Mouse (Mus musculus) erythroblast, adult 5-6 weeks (primary cell): ENCODE results near the gene Pigu. TPM values are rescaled to one million over a fixed set of nuclear protein-coding genes. Genes with fewer than 3 reads are reported as not detected.
A peak's percentile ranks its signal among the peaks of the same experiment; 100 is the strongest.

Experiments
- ATAC-seq: replicated peaks from 2 replicates; pipeline ENCODE4 v1.8.0; 2016; ENCODE audit warnings: moderate number of reproducible peaks, mild to moderate bottlenecking, moderate TSS enrichment, inconsistent platforms; ENCODE audit not compliant: poor library complexity, low FRiP score, severe bottlenecking
- total RNA-seq, 2 experiments: library from RNA; stranded (forward) in 1 of 2; stranded (reverse) in 1 of 2; fragments of 150-400 nt in 1 of 2; fragments of 200-764, 138-1000 nt in 1 of 2; gene quantifications; 2 replicates each; pipeline versions ENCODE4 v1.2.3 to v1.2.4; 2015 to 2017; ENCODE audit warnings: low replicate concordance in 2 of 2

The Pigu gene
- total RNA-seq, 2 experiments from 2014 or later: 5.6 to 9.4 TPM

DNA sequence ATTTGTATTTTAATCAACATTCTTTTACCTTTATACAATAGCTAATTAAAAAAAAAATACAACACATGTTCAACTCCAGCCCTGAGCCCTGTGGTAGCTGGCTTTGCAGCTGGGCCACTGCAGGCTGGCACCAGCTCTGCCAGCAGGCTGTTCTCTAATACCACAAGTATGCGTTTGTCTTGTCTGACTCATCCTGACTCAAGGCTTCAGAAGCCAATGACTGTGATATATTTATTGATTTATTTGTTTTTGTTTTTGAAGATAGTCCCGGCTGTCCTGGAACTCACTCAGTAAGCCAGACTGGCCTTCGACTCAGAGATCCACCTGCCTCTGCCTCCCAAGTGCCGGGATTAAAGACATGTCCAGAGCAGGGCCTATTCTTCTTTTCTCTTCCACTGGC, 63.3 kb downstream of the Pigu start:
- ATAC-seq: no peak

DNA sequence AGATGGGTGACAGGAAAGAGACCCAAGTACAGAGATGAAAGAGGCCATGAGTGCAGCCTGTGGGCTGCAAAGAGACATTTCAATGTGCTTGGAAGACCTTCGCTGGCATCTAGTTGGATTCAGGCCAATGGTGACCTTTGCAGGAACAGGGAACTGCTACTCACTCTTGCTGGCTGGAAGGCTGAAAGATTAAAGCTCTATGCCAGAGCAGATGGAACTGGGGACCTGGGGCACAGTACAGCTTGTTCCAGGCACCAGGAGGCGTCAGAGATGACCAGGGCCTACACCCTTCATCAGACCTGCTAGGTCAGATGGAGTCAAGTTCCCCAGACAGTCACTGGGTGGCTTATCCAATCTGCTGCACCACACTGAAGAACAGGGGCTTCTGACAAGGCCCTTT, 63.8 kb downstream of the Pigu start:
- no peak for ATAC-seq

- no peak for ATAC-seq
Measured at GRCm38 (mm10) chr2:155290066-155290465, 67.2 kb downstream of the Pigu start.

DNA sequence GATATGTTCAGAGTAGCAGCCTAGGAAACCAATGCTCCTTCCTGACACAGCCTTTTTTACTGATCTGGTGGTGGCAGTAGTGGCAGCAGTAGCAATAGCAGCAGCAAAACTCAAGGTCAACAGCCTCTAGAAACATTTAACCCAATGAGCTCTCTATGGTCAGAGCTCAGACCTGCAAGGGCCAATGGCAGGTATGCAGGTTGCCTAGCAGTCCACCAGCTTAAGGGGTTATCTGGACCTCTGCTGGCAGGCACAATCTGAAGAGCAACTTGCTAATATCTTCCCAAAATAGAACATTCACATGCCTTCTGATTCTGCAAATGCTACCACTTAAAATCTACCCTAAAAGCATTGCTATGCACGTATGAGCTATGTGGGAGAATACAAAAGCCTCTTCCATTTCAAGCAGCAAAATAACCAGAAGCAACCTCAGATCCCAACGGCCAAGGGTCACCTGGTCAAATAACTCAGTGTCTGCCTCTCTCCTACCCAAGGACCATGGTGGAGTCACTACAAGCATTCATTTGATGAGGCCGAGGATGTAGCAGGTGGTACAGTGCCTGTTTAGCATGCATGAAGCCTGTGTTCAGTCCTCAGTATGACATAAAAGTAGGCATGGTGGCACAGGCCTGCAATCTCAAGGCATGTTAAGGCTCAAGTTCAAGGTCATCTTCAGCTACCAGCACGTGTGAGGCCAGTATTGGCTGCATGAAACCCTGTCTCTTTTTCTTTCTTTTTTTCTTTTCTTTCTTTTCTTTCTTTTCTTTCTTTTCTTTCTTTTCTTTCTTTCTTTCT, 69.6 kb downstream of the Pigu start:
- ATAC-seq: no peak

DNA sequence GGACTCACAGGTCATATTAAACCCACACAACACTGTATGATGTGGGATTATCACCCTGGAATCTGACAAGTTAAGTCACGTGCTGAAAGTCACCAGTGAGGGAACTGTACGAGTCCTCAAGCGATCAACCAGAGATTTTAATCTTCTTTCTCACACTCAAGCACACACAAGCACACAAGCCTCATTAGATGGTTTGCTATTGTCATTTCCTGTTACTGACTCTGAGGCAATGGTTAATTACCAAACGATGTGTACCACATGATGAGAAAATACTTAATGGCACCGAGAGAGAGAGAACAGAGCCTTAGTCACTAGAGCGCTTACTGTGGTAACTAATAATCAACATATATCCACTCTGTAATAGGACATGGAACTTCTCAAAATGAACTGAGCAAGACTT, 71.5 kb downstream of the Pigu start:
- ATAC-seq: no peak

DNA sequence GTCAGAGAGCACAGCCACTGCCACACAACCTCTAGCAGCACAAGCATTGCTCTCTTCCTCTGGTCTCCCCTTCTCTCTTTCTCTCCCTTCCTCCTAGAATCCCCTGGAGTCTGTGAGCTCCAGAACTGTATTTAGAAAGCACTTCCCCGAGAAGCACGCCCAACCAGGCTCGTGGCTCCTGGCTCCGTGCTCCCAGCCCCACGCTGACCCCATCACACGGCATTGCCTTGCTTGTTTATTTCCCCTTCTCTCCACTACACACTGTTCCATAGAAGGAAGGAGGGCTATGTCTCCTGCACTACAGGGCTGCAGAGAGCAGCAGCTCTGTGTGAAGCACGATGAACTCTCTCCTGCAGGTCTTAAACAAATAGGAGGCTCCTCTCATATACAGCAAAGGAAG, 72.6 kb downstream of the Pigu start:
- no peak for ATAC-seq

GRCm38 (mm10) chr2:155283793-155284192, 73.4 kb downstream of the Pigu start:
- no peak for ATAC-seq

DNA sequence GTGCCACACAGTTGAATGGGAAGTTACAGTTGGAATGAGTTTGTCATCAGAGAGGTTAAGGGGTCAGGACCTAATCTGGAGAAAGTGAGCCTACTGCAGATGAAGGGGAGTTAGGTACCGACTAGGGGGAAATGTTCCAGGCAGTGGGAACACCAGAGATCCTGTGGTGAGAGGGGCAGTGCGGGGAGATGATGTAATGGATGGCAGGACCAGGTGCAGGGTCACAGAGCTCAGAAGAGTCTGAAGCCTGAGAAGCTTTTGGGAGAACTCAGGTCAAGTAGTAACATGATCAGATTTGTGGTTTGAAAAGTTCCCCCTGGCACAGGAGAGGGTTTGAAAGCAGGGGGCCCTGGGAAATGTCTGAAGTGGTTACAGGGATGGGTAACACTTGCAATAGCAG, 77.1 kb downstream of the Pigu start:
- no peak for ATAC-seq

DNA sequence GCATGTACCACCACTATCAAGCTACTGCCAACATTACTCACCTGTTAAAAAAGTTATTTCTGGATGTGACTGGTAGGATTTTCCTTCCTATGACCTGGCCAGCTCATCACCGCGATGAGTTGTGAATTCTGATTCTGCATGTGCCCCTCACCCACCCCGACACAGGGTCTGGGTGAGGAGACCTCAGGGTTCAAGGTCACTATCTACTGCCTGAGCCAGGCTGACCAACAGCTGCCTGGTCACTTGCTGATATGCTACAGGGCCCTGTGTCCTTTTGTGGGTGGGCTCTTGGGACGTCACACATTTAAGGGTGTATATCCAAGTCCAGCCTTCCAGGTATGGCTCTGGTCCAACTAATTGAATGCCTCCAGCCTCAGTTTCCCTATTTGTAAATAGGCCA, 78.1 kb downstream of the Pigu start:
- no peak for ATAC-seq

DNA sequence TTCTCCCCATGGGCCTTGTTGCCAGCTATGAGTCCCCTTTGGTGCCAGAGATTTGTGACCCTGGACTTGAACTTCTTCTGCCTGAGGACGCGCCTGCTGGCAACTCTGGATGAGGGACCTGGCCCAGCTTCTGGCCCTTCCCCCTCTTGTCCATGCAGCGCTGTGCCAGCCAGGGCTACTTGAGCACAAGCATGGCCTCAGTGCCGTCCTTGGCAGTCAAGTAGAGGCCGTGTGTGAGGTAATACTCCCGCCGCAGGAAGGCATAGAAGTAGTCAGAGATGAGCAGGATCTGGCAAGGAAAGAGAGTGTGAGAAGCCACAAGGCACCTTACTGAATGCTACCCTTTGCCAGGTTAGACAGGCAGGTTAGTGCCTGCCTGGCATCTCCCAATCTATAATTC, 78.9 kb downstream of the Pigu start:
- no peak for ATAC-seq

DNA sequence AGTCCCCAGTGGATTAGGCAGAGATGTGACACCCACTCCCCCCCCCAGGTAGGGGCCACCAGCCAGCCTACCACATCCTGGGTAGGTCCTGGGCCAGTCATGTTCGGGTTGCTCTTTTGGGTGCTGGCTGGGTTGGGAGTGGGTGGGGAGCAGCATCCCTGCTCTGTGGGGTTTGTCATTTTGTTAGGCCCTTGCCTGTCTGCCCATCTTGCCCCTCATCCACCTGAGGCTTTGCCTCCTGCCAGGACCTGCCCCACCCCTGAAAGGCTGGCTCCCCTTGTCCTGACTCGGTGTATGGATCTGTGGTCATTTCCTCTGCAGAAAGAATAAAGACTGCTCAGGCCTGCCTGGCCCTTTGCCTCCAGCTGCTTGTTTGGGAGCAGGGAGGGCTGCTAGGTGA, 79.5 kb downstream of the Pigu start:
- no peak for ATAC-seq

GRCm38 (mm10) chr2:155276621-155277175, 80.5 kb downstream of the Pigu start:
- ATAC-seq: peak; percentile 60

DNA sequence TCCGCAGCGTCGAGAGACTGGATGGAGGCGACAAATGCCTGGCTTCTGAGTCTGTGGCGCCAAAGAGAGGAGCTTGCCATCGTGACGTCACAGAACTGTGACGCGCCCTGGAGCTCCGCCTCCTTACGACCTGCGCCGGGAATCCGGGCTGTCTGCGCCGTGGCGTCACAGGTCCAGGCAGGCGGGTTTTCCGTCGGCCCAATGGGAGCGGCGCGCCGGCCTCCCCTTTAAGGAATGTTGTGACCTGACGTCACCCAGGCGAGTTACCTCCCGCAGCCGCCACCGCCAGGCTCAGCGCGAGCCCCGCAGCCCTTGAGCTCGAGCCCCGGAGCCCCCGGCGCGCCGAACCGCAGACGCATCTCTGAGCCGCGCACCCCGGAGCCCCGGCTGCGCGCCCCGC, 81.0 kb downstream of the Pigu start, which contains the start of gene Map1lc3a:
TSS of gene Map1lc3a (plus strand) at position 103 of the 400 bp plus-strand sequence.
- ATAC-seq: peak; percentile 73

DNA sequence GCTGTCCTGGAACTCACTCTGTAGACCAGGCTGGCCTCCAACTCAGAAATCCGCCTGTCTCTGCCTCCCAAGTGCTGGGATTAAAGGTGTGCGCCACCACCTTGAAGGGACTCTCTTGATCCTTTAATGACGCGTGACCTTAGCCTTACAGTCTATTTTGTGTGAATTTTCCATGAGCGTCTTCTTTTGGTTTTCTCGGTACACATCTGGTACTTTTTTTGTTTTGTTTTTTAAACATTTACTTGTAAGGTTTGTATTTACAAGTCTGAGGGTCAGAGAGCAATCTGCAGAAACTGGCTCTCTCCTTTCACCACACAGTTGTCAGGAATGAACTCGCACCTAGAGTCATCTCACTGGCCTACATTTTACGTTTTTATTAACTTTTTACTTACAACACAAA, 83.6 kb downstream of the Pigu start:
- ATAC-seq: no peak

DNA sequence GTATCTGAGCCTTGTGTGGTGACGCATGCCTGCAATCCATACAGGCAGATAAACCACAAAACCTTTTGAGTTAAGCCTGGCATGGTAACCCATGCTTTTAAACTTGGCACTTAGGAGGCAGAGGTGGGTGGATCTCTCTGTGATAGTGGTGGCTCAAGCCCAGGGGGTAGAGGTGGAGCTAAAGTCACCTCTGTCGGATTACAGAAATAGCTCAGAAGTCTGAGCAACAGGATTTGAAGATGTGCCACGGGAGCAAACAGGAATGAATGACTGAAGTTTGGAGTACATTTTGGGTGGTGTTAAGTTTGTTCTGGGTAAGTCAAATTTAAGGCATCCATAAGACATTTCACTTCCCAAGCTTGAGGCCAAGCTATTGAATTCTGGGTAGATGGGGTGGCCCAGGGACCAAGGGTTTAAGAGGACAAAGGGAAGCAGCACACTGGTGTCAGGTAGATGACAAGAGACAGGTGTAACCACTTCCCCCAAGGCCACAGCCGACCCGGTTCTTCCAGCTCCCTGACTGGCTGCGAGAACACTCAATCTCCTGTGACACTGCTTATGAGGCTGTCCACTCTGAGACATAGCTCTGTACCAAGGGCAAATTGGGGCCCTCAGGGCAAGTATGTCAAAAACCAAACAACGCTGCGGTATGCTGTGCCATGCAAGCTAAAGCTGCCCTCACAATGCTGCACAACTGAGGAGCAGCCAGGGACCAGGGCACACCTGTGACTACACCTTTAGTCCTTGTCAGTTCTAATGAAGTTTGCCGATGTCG, 84.6 kb downstream of the Pigu start:
- no peak for ATAC-seq

DNA sequence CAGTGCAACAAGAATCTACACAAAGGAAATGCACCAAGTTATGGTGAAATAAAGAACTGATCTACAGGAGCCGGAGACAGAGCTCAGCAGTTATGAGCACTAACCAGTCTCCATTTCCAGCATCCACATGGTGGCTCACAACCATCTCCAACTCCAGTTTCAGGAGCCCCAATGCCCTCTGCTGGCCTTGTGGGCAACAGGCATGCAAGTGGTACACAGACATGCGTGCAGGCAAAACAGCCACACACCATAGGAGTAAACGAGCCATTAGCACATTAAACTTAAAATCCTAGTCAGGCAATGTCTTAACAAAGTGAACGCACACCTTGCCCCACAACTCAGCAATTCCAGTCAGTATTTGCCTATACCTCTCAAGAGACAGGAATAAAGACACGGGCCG, 85.3 kb downstream of the Pigu start:
- no peak for ATAC-seq

DNA sequence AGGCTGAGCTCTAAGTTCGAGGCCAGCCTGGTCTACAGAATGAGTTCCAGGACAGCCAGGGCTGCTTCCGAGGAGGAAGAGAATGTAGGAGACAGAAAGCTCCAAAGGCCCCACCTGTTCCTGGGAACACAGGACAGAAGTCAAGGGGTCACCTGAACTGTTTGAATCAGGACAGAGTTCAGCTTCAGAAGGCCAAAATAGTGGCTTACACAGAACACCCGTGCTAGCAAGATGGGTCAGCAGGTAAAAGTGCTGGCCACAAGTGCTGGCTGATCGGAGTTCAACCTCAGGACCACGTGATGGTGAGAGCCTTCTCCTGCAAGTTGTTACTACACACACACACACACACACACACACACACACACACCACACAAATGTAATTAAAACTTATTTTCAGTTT, 90.3 kb downstream of the Pigu start:
- no peak for ATAC-seq

DNA sequence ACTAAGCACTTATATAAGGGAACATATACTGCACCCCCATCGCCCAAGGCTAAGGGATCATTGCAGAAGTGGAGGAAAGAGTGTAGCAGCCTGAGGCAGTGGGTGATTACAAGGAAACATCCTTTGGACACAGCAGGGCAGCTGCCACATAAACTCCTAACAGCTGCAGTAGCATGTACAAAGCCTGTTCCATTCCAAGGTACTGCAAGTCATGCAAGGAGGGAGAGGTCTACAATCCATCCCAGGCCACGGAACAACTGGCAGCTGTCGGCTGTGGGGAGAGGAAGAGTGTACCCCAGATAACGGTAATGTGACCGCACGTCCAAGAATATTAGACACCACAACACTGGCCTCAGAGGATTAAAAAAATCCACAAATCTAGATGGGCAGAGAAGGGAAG, 91.7 kb downstream of the Pigu start:
- ATAC-seq: no peak

DNA sequence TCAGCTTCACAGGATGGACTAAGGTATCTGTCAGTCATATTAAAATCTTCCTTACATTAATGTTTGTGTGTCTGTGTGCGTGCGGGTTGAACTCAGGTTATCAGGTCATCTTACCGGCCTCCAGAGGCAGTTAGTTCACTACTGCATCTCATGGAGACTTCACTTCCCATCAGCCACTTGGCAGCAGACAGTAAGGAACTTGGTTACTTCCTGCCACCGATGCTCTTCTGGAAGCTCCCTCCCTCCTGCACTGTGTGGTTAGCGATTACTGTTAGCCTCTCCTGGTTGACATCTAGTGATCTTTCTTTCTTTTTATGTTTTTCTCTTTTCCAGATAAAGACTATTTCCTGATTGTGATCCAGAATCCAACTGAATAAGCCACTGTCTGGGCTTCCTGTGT, 107.6 kb downstream of the Pigu start:
- ATAC-seq: no peak

GRCm38 (mm10) chr2:155248718-155249117, 108.5 kb downstream of the Pigu start:
- peak; percentile 46; the same call in 1 of the 2 replicates for ATAC-seq

GRCm38 (mm10) chr2:155248206-155248605, 109.0 kb downstream of the Pigu start:
- peak; percentile 40; the same call in 1 of the 2 replicates for ATAC-seq
